Mouse (Mus musculus) heart, postnatal 0 days (tissue): ENCODE results near the gene Gipc1. TPM values are rescaled to one million over a fixed set of nuclear protein-coding genes. Genes with fewer than 3 reads are reported as not detected.

Source experiments
- ATAC-seq: fragments of 200-750 bp; cut with Nextera tagmentation; 2 replicates; pipeline ENCODE4 v1.8.0; 2017; ENCODE audit warnings: low read depth, moderate number of reproducible peaks, moderate library complexity; ENCODE audit not compliant: insufficient read depth
- DNase-seq: peaks from one replicate; pipeline ENCODE4 v3.0.0-alpha.2; 2016; ENCODE audit warnings: low spot score
- H3K27ac ChIP-seq: fragments of 300-500 bp; sonication (generic); 2 replicates; pipeline ENCODE4 v1.5.1; 2014; ENCODE audit warnings: low read depth, mild to moderate bottlenecking
- H3K27me3 ChIP-seq: fragments of 300-500 bp; sonication (generic); 2 replicates; pipeline ENCODE4 v1.6.1; 2014; ENCODE audit warnings: low read length, mixed read lengths; ENCODE audit not compliant: control insufficient read depth, insufficient read depth
- H3K36me3 ChIP-seq: fragments of 300-500 bp; sonication (generic); replicated peaks from 2 replicates; pipeline ENCODE4 v1.6.1; 2014; ENCODE audit warnings: low read length, mixed read lengths; ENCODE audit not compliant: control insufficient read depth, insufficient read depth
- H3K4me1 ChIP-seq: fragments of 300-500 bp; sonication (generic); 2 replicates; pipeline ENCODE4 v1.6.1; 2014; ENCODE audit warnings: antibody characterized with exemption; ENCODE audit not compliant: control insufficient read depth, insufficient read depth
- H3K4me2 ChIP-seq: fragments of 300-500 bp; sonication (generic); 2 replicates; pipeline ENCODE4 v1.6.1; 2014; ENCODE audit warnings: low read depth, mild to moderate bottlenecking, low read length, moderate library complexity
- H3K4me3 ChIP-seq: fragments of 300-500 bp; sonication (generic); 2 replicates; pipeline ENCODE4 v1.5.1; 2014; ENCODE audit warnings: low read depth, low read length
- H3K9ac ChIP-seq: fragments of 300-500 bp; sonication (generic); replicated peaks from 2 replicates; pipeline ENCODE4 v1.6.1; 2014; ENCODE audit warnings: low read depth, low read length, mixed read lengths
- H3K9me3 ChIP-seq: fragments of 300-500 bp; sonication (generic); replicated peaks from 2 replicates; pipeline ENCODE4 v1.6.1; 2016; ENCODE audit warnings: low read length; ENCODE audit not compliant: control insufficient read depth
- CTCF ChIP-seq: IDR thresholded peaks from 2 replicates; pipeline ENCODE4 v1.5.1; 2016; ENCODE audit warnings: antibody characterized with exemption, control low read depth, low read depth
- EP300 ChIP-seq: IDR thresholded peaks from 2 replicates; pipeline ENCODE4 v1.6.1; 2016; ENCODE audit warnings: antibody characterized with exemption, low read depth
- WGBS: fragments of 180-500 bp; shearing (Covaris S2); extraction: QIAGEN DNeasy Blood & Tissue Kit; methylation state at CpG from one replicate; pipeline ENCODE4 v1.1.7; 2014; 5-methylcytosine and 5-hydroxymethylcytosine counted together
- polyA plus RNA-seq: library from polyadenylated mRNA; unstranded; fragments of >200 nt; fragmentation: Nextera tagmentation; extraction: Ambion mirVana; gene quantifications from 2 replicates; pipeline ENCODE4 v1.2.1, GENCODE M21; 2015
- total RNA-seq: library from RNA; depleted of rRNA; stranded (reverse); fragments of >200 nt; gene quantifications from 2 replicates; pipeline ENCODE4 v1.2.3, GENCODE M21; 2014; ENCODE audit warnings: low replicate concordance

The Gipc1 gene
- total and polyA plus RNA-seq, 2 experiments from 2014 or later: 82.6 to 101 TPM

- 0 out of 2 replicates have a peak overlapping the region, but pooled peaks have one; percentile 41 for H3K4me2 ChIP-seq
- ATAC-seq: no peak
- DNase-seq: no peak
- H3K4me1 ChIP-seq: peaks cover 22% of the 10 kb centered on the region
- no peak overlapping the region for H3K9ac ChIP-seq
- H3K9me3 ChIP-seq: no peaks in the 10 kb centered on the region
- no peaks in the 10 kb centered on the region for H3K27me3 ChIP-seq
- H3K36me3 ChIP-seq: peaks cover 7% of the 10 kb centered on the region
- no peak overlapping the region for H3K4me3 ChIP-seq
- no peak overlapping the region for H3K27ac ChIP-seq
- 17% methylated on average over 8 of the region's 8 CpGs for WGBS
- TF ChIP-seq EP300 (no peak), CTCF (no peak)
Measured at GRCm38 (mm10) chr8:83660545-83660944, 8.1 kb downstream of the Gipc1 start.

- no peak; the same call in 1 of the 2 replicates for ATAC-seq
- peaks cover 7% of the 10 kb centered on the region for H3K36me3 ChIP-seq
- H3K4me3 ChIP-seq: no peak overlapping the region; the same call in 1 of the 2 replicates
- H3K4me1 ChIP-seq: peaks cover 22% of the 10 kb centered on the region
- no peak for DNase-seq
- peak overlapping the region; percentile 41 for H3K4me2 ChIP-seq
- peak overlapping the region; percentile 12; the same call in 1 of the 2 replicates for H3K9ac ChIP-seq
- TF ChIP-seq CTCF (no peak), EP300 (no peak)
- 20% methylated on average over 22 of the region's 22 CpGs for WGBS
- H3K27ac ChIP-seq: peak overlapping the region; percentile 37; the same call in 1 of the 2 replicates
- no peaks in the 10 kb centered on the region for H3K27me3 ChIP-seq
- H3K9me3 ChIP-seq: no peaks in the 10 kb centered on the region
Measured at GRCm38 (mm10) chr8:83660995-83661680, 8.7 kb downstream of the Gipc1 start.

- TF ChIP-seq CTCF (peak; percentile 91), EP300 (0 out of 2 replicates have a peak, but pooled peaks have one; percentile 37)
- Histone ChIP-seq H3K4me1 (peaks cover 30% of the 10 kb centered on the region), H3K9ac (no peak overlapping the region), H3K4me3 (no peak overlapping the region), H3K27me3 (peaks cover 5% of the 10 kb centered on the region; the same call in 1 of the 2 replicates), H3K9me3 (no peaks in the 10 kb centered on the region), H3K27ac (no peak overlapping the region), H3K4me2 (peak overlapping the region; percentile 18), H3K36me3 (peaks cover 7% of the 10 kb centered on the region)
- 6% methylated on average over 4 of the region's 4 CpGs for WGBS
- ATAC-seq (peak; percentile 67), DNase-seq (peak; percentile 88)
Measured at GRCm38 (mm10) chr8:83662421-83662826, 9.9 kb downstream of the Gipc1 start.

- 88% methylated on average over 13 of the region's 13 CpGs for WGBS
- H3K27ac ChIP-seq: no peak overlapping the region
- H3K9ac ChIP-seq: no peak overlapping the region
- peaks cover 6% of the 10 kb centered on the region; the same call in 1 of the 2 replicates for H3K27me3 ChIP-seq
- peaks cover 41% of the 10 kb centered on the region for H3K4me1 ChIP-seq
- ATAC-seq: no peak
- no peaks in the 10 kb centered on the region for H3K9me3 ChIP-seq
- TF ChIP-seq EP300 (no peak), CTCF (no peak)
- no peak overlapping the region for H3K4me3 ChIP-seq
- peaks cover 4% of the 10 kb centered on the region for H3K36me3 ChIP-seq
- no peak for DNase-seq
- H3K4me2 ChIP-seq: no peak overlapping the region
Measured at GRCm38 (mm10) chr8:83664096-83664495, 11.6 kb downstream of the Gipc1 start.

- DNase-seq: no peak
- H3K27me3 ChIP-seq: peaks cover 6% of the 10 kb centered on the region; the same call in 1 of the 2 replicates
- H3K9me3 ChIP-seq: no peaks in the 10 kb centered on the region
- H3K27ac ChIP-seq: no peak overlapping the region
- no peak overlapping the region for H3K4me3 ChIP-seq
- TF ChIP-seq EP300 (no peak), CTCF (no peak)
- WGBS: 30% methylated on average over 2 of the region's 2 CpGs
- H3K4me1 ChIP-seq: peaks cover 41% of the 10 kb centered on the region
- no peak for ATAC-seq
- no peak overlapping the region for H3K9ac ChIP-seq
- H3K36me3 ChIP-seq: peaks cover 10% of the 10 kb centered on the region
- no peak overlapping the region for H3K4me2 ChIP-seq
Measured at GRCm38 (mm10) chr8:83664931-83665625, 12.6 kb downstream of the Gipc1 start.
